ENCODE assay signal across 19 mouse cellular contexts in the genomic region with DNA sequence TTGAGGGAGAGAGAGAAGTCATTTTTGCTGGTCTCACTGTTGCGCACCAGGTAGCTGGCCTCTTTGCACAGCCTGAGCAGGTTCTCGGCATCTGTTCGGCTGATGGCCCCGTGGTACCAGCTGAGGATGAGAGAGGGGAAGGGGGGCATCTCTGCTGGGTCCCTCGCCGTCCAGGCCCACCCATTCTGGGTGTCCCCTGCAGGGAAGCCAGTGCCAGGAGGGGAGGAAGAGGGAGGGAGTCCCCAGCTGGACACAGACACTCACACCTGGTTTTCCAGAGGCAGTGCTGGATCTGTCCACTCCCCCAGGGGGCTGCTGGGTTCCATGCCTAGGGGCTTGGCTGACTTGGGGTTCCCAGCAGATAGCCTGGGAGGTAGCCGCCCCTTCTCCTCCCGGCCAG. TPM values are rescaled to one million over a fixed set of nuclear protein-coding genes. Genes with fewer than 3 reads are reported as not detected.
DNase-seq lines count a peak whose midpoint lies in the region; ATAC-seq lines count a peak whose summit lies in the region.
"Had no signal": no experiment of that assay in that cellular context is flagged by ENCODE, and none has a peak within 500 bp of the region (broad histone marks: within the 10 kb centered on the region; RNA-seq: fewer than 3 reads in every experiment).

No protein-coding gene starts in this region.

- H3K4me3 ChIP-seq in hindbrain, embryonic 10.5 days = no peak overlapping the region
- H3K4me3 ChIP-seq in hindbrain, embryonic 16.5 days (ENCODE audit: low read length) = no peak overlapping the region
- H3K4me3 ChIP-seq in hindbrain, embryonic 14.5 days (replicated peaks; ENCODE audit: low read length) = no peak overlapping the region
- no peak overlapping the region for H3K4me3 ChIP-seq in neural tube, embryonic 12.5 days
- H3K4me3 ChIP-seq: forebrain, embryonic 12.5 days; heart, embryonic 13.5 days; liver, embryonic 15.5 days had no signal

- ATAC-seq in hindbrain, embryonic 16.5 days = no peak
- no peak for ATAC-seq in hindbrain, embryonic 14.5 days (ENCODE audit: low FRiP score)
- no peak for ATAC-seq in neural tube, embryonic 12.5 days (ENCODE audit: low FRiP score, low read depth)
- ATAC-seq: intestine, postnatal 0 days; lung, postnatal 0 days had no signal

- no peak for DNase-seq in hindbrain, embryonic 10.5 days (ENCODE audit: low spot score)
- DNase-seq in cerebellum, adult 9-11 months = peak; percentile 72
- no peak for DNase-seq in hindbrain, embryonic 14.5 days (ENCODE audit: low spot score)
- no peak for DNase-seq in kidney, adult 11 months
- DNase-seq in spleen, postnatal 14 days (ENCODE audit: low spot score in 2 of 2) = no peak
- no peak for DNase-seq in lung, postnatal 14 days
- DNase-seq: adrenal gland, postnatal 25 days; heart, postnatal 4 days; kidney, postnatal 10 days; layer of hippocampus, adult 9-11 months; right cerebral cortex, postnatal 25 days had no signal

- H3K4me2 ChIP-seq in hindbrain, embryonic 16.5 days (ENCODE audit: low read length) = no peak overlapping the region
- H3K4me2 ChIP-seq in hindbrain, embryonic 14.5 days (replicated peaks) = no peak overlapping the region
- H3K4me2 ChIP-seq in neural tube, embryonic 12.5 days (replicated peaks) = 0 out of 2 replicates have a peak overlapping the region, but pooled peaks have one; percentile 3
- H3K4me2 ChIP-seq: forebrain, embryonic 12.5 days; heart, embryonic 13.5 days; liver, embryonic 15.5 days had no signal

- H3K4me1 ChIP-seq in hindbrain, embryonic 10.5 days (replicated peaks) = peaks cover 66% of the 10 kb centered on the region
- peaks cover 42% of the 10 kb centered on the region for H3K4me1 ChIP-seq in hindbrain, embryonic 16.5 days (ENCODE audit: control insufficient read depth, insufficient read depth, low read depth, low read length)
- peaks cover 54% of the 10 kb centered on the region for H3K4me1 ChIP-seq in hindbrain, embryonic 14.5 days (replicated peaks; ENCODE audit: control insufficient read depth, insufficient read depth, low read length)
- H3K4me1 ChIP-seq in neural tube, embryonic 12.5 days = peaks cover 55% of the 10 kb centered on the region

- no peak overlapping the region for H3K9ac ChIP-seq in hindbrain, embryonic 16.5 days (ENCODE audit: low read depth, low read length)
- H3K9ac ChIP-seq in hindbrain, embryonic 14.5 days = 0 out of 2 replicates have a peak overlapping the region, but pooled peaks have one; percentile 13
- H3K9ac ChIP-seq in neural tube, embryonic 12.5 days = no peak overlapping the region
- H3K9ac ChIP-seq: forebrain, embryonic 12.5 days; heart, embryonic 13.5 days; liver, embryonic 15.5 days had no signal

- 86% methylated on average over 8 of the region's 8 CpGs for WGBS in hindbrain, embryonic 10.5 days
- WGBS in hindbrain, embryonic 16.5 days = 65% methylated on average over 8 of the region's 8 CpGs
- WGBS in hindbrain, embryonic 14.5 days = 64% methylated on average over 8 of the region's 8 CpGs
- WGBS in neural tube, embryonic 12.5 days = 82% methylated on average over 8 of the region's 8 CpGs

- H3K9me3 ChIP-seq in hindbrain, embryonic 10.5 days = no peaks in the 10 kb centered on the region
- H3K9me3 ChIP-seq in hindbrain, embryonic 16.5 days (ENCODE audit: control insufficient read depth, low read length) = no peaks in the 10 kb centered on the region
- H3K9me3 ChIP-seq in hindbrain, embryonic 14.5 days (ENCODE audit: control insufficient read depth, low read length) = no peaks in the 10 kb centered on the region
- no peaks in the 10 kb centered on the region for H3K9me3 ChIP-seq in neural tube, embryonic 12.5 days
- H3K9me3 ChIP-seq: forebrain, embryonic 12.5 days; heart, embryonic 13.5 days; liver, embryonic 15.5 days had no signal

- no peaks in the 10 kb centered on the region for H3K27me3 ChIP-seq in hindbrain, embryonic 10.5 days (ENCODE audit: insufficient read depth, poor library complexity, severe bottlenecking)
- H3K27me3 ChIP-seq in hindbrain, embryonic 16.5 days (replicated peaks; ENCODE audit: control insufficient read depth, insufficient read depth, low read length) = no peaks in the 10 kb centered on the region
- H3K27me3 ChIP-seq in hindbrain, embryonic 14.5 days (ENCODE audit: control insufficient read depth, insufficient read depth, low read length) = no peaks in the 10 kb centered on the region
- no peaks in the 10 kb centered on the region for H3K27me3 ChIP-seq in neural tube, embryonic 12.5 days (replicated peaks)
- H3K27me3 ChIP-seq: heart, embryonic 13.5 days; liver, embryonic 15.5 days had no signal

- peaks cover 76% of the 10 kb centered on the region for H3K36me3 ChIP-seq in hindbrain, embryonic 10.5 days
- peaks cover 5% of the 10 kb centered on the region; the same call in 1 of the 2 replicates for H3K36me3 ChIP-seq in hindbrain, embryonic 16.5 days (ENCODE audit: control insufficient read depth, insufficient read depth, low read length)
- H3K36me3 ChIP-seq in hindbrain, embryonic 14.5 days (replicated peaks; ENCODE audit: control insufficient read depth, insufficient read depth) = peaks cover 40% of the 10 kb centered on the region
- peaks cover 25% of the 10 kb centered on the region for H3K36me3 ChIP-seq in neural tube, embryonic 12.5 days

- peak overlapping the region; percentile 76 for H3K27ac ChIP-seq in hindbrain, embryonic 10.5 days
- H3K27ac ChIP-seq in hindbrain, embryonic 16.5 days (ENCODE audit: low read depth, low read length) = no peak overlapping the region
- peak overlapping the region; percentile 89 for H3K27ac ChIP-seq in hindbrain, embryonic 14.5 days
- peak overlapping the region; percentile 15; the same call in 1 of the 2 replicates for H3K27ac ChIP-seq in neural tube, embryonic 12.5 days
- H3K27ac ChIP-seq: heart, embryonic 13.5 days; liver, embryonic 15.5 days; stomach, postnatal 0 days had no signal

RNA-seq across cellular contexts. Expression of gene Shf, which starts 15.2 kb away (rescaled TPM):
- polyA plus RNA-seq in hindbrain, embryonic 10.5 days (2016; fragmentation: Nextera tagmentation; extraction: Ambion mirVana) = 8.8 and 9.6 TPM in 2 replicates
- 11.7 and 11.8 TPM in 2 replicates for polyA plus RNA-seq in hindbrain, embryonic 16.5 days (2015; fragmentation: Nextera tagmentation; extraction: Ambion mirVana)
- 17.9 and 19.2 TPM in 2 replicates for polyA plus RNA-seq in hindbrain, embryonic 14.5 days (2014; fragmentation: Nextera tagmentation; extraction: Ambion mirVana)
- 12.2 and 15.1 TPM in 2 replicates for polyA plus RNA-seq in neural tube, embryonic 12.5 days (2016; fragmentation: Nextera tagmentation; extraction: Ambion mirVana)

RNA-seq across cellular contexts. Expression of gene Duox1, which starts 38.3 kb away (rescaled TPM):
- polyA plus RNA-seq in hindbrain, embryonic 10.5 days (2016; fragmentation: Nextera tagmentation; extraction: Ambion mirVana) = 0.04 TPM in 1 of 2 replicates, not detected in the other
- 0.09 and 0.15 TPM in 2 replicates for polyA plus RNA-seq in hindbrain, embryonic 16.5 days (2015; fragmentation: Nextera tagmentation; extraction: Ambion mirVana)
- polyA plus RNA-seq in hindbrain, embryonic 14.5 days (2014; fragmentation: Nextera tagmentation; extraction: Ambion mirVana) = 0.04 and 0.12 TPM in 2 replicates
- polyA plus RNA-seq in neural tube, embryonic 12.5 days (2016; fragmentation: Nextera tagmentation; extraction: Ambion mirVana) = 0.10 and 0.15 TPM in 2 replicates
- polyA plus RNA-seq: heart, embryonic 13.5 days; intestine, postnatal 0 days; liver, embryonic 15.5 days had no signal

RNA-seq across cellular contexts. Expression of gene Duoxa1, which starts 40.2 kb away (rescaled TPM):
- not detected in 2 replicates for polyA plus RNA-seq in hindbrain, embryonic 10.5 days (2016; fragmentation: Nextera tagmentation; extraction: Ambion mirVana)
- 0.26 and 0.27 TPM in 2 replicates for polyA plus RNA-seq in hindbrain, embryonic 16.5 days (2015; fragmentation: Nextera tagmentation; extraction: Ambion mirVana)
- 0.16 and 0.31 TPM in 2 replicates for polyA plus RNA-seq in hindbrain, embryonic 14.5 days (2014; fragmentation: Nextera tagmentation; extraction: Ambion mirVana)
- polyA plus RNA-seq in neural tube, embryonic 12.5 days (2016; fragmentation: Nextera tagmentation; extraction: Ambion mirVana) = 0.23 TPM in 1 of 2 replicates, not detected in the other
- polyA plus RNA-seq: intestine, postnatal 0 days; liver, embryonic 15.5 days had no signal

RNA-seq across cellular contexts. Expression of gene Duoxa2, which starts 55.1 kb away (rescaled TPM):
- polyA plus RNA-seq in hindbrain, embryonic 10.5 days (2016; fragmentation: Nextera tagmentation; extraction: Ambion mirVana) = not detected in 2 replicates
- polyA plus RNA-seq in hindbrain, embryonic 16.5 days (2015; fragmentation: Nextera tagmentation; extraction: Ambion mirVana) = 0.19 and 0.36 TPM in 2 replicates
- polyA plus RNA-seq in hindbrain, embryonic 14.5 days (2014; fragmentation: Nextera tagmentation; extraction: Ambion mirVana) = 0.46 TPM in 1 of 2 replicates, not detected in the other
- polyA plus RNA-seq in neural tube, embryonic 12.5 days (2016; fragmentation: Nextera tagmentation; extraction: Ambion mirVana) = not detected in 2 replicates
- polyA plus RNA-seq: forebrain, embryonic 12.5 days; heart, embryonic 13.5 days; liver, embryonic 15.5 days had no signal

RNA-seq across cellular contexts. Expression of gene Duox2, which starts 55.5 kb away (rescaled TPM):
- polyA plus RNA-seq in hindbrain, embryonic 10.5 days (2016; fragmentation: Nextera tagmentation; extraction: Ambion mirVana) = not detected in 2 replicates
- 0.03 TPM in 1 of 2 replicates, not detected in the other for polyA plus RNA-seq in hindbrain, embryonic 16.5 days (2015; fragmentation: Nextera tagmentation; extraction: Ambion mirVana)
- polyA plus RNA-seq in hindbrain, embryonic 14.5 days (2014; fragmentation: Nextera tagmentation; extraction: Ambion mirVana) = not detected in 2 replicates
- polyA plus RNA-seq in neural tube, embryonic 12.5 days (2016; fragmentation: Nextera tagmentation; extraction: Ambion mirVana) = 0.04 TPM in 1 of 2 replicates, not detected in the other
- polyA plus RNA-seq: forebrain, embryonic 12.5 days; liver, embryonic 15.5 days had no signal
